Mouse (Mus musculus) sigmoid colon, adult 10 weeks (tissue): ENCODE measurements around the gene Sec61g. TPM values are rescaled to one million over a fixed set of nuclear protein-coding genes. Genes with fewer than 3 reads are reported as not detected.

ENCODE experiments used
- polyA plus RNA-seq: library from polyadenylated mRNA; stranded (reverse); fragments of 350-450 nt; fragmentation: Illumina TruSeq; extraction: RNeasy Lipid Tissue Mini Kit (QIAGEN cat#74804); gene quantifications from one replicate; pipeline ENCODE4 v1.2.3, GENCODE M21; 2014; ENCODE audit warnings: low read depth, low replicate concordance

Sec61g gene
- 25.7 TPM for polyA plus RNA-seq

GRCm38 (mm10) chr11:16508052-16508654 lies at the start of gene Sec61g:
Gene Sec61g, minus strand, starts transcription at chr11:16508484.

Other genes with a start within 250 kb of the Sec61g start
- 30.3 TPM for gene Egfr, start 243.7 kb upstream of the Sec61g start, polyA plus RNA-seq